Mouse (Mus musculus) ES-E14 (cell line): ENCODE data around the gene 2610301B20Rik. TPM values are rescaled to one million over a fixed set of nuclear protein-coding genes. Genes with fewer than 3 reads are reported as not detected.
"Not testable (repeated sequence)": the region's sequence is repeated elsewhere in the genome, so short reads cannot be mapped to it uniquely, and the experiment has no call there.

Source experiments
- DNase-seq: peaks from one replicate; pipeline ENCODE4 v3.0.0-alpha.2; 2013; ENCODE audit warnings: low read depth, low spot score
- H3K27ac ChIP-seq: 2 replicates; pipeline ENCODE4 v1.5.1; 2012; ENCODE audit warnings: low read depth, mild to moderate bottlenecking, low read length, moderate library complexity, mixed read lengths; ENCODE audit not compliant: poor library complexity, insufficient read depth, severe bottlenecking
- H3K36me3 ChIP-seq: 2 replicates; pipeline ENCODE4 v1.6.1; 2012; ENCODE audit warnings: mild to moderate bottlenecking, low read length, moderate library complexity, mixed read lengths; ENCODE audit not compliant: control insufficient read depth, poor library complexity, insufficient read depth, severe bottlenecking
- H3K4me1 ChIP-seq, 2 experiments: fragments of 150-350 bp in 1 of 2; sonication (generic) in 1 of 2; 2 replicates each; pipeline ENCODE4 v1.6.1; 2012; ENCODE audit warnings: low read length in 2 of 2, mild to moderate bottlenecking in 1 of 2, mixed read lengths in 1 of 2; ENCODE audit not compliant: control insufficient read depth in 2 of 2, insufficient read depth in 2 of 2, poor library complexity in 1 of 2
- H3K4me3 ChIP-seq, 2 experiments: fragments of 150-350 bp in 1 of 2; sonication (generic) in 1 of 2; 2 replicates each; pipeline ENCODE4 v1.5.1; 2012; ENCODE audit warnings: low read length in 2 of 2, low read depth in 1 of 2, mild to moderate bottlenecking in 1 of 2, mixed read lengths in 1 of 2; ENCODE audit not compliant: insufficient read depth in 1 of 2, poor library complexity in 1 of 2, severe bottlenecking in 1 of 2
- H3K9ac ChIP-seq: 2 replicates; pipeline ENCODE4 v1.6.1; 2012; ENCODE audit warnings: low read depth, mild to moderate bottlenecking, low read length, mixed read lengths; ENCODE audit not compliant: poor library complexity, insufficient read depth, severe bottlenecking
- H3K9me3 ChIP-seq: fragments of 150-350 bp; sonication (generic); 2 replicates; pipeline ENCODE4 v1.6.1; 2012; ENCODE audit warnings: low read depth, mild to moderate bottlenecking, low read length; ENCODE audit not compliant: control insufficient read depth, insufficient read depth
- CHD2 ChIP-seq: IDR thresholded peaks from 2 replicates; pipeline ENCODE4 v1.6.1; 2014; ENCODE audit warnings: mild to moderate bottlenecking, low read depth, low read length, inconsistent platforms
- HCFC1 ChIP-seq: IDR thresholded peaks from 2 replicates; pipeline ENCODE4 v1.6.1; 2012; ENCODE audit warnings: low read length, inconsistent platforms, borderline replicate concordance; ENCODE audit not compliant: insufficient read depth
- MAFK ChIP-seq: IDR thresholded peaks from 2 replicates; pipeline ENCODE4 v1.6.1; 2014; ENCODE audit warnings: mild to moderate bottlenecking, low read depth, low read length, inconsistent platforms; ENCODE audit not compliant: insufficient read depth
- ZC3H11A ChIP-seq: IDR thresholded peaks from 2 replicates; pipeline ENCODE4 v1.6.1; 2012; ENCODE audit warnings: low read depth, mild to moderate bottlenecking, inconsistent platforms, low read length, borderline replicate concordance
- ZNF384 ChIP-seq: IDR thresholded peaks from 2 replicates; pipeline ENCODE4 v1.6.1; 2012; ENCODE audit warnings: low read depth, low read length, inconsistent platforms
- in situ Hi-C, 2 experiments: fragments of 600-800 bp; cut with MboI; formaldehyde crosslinking; loops; one replicate each; pipeline ENCODE4 v1.15.1; 2025; ENCODE audit warnings: low sequenced_read_pairs in 2 of 2, inconsistent platforms in 1 of 2; ENCODE audit not compliant: unreplicated experiment in 2 of 2
- total RNA-seq: library from RNA; depleted of rRNA; stranded (reverse); fragments of 300-350 nt; gene quantifications from 2 replicates; pipeline ENCODE4 v1.2.3, GENCODE M21; 2012

2610301B20Rik gene
- total RNA-seq, 1 experiment = 6.1 TPM

GRCm38 (mm10) chr4:10905234-10905801 lies 31.0 kb downstream of the 2610301B20Rik start:
- Histone ChIP-seq H3K9me3 (no peaks in the 10 kb centered on the region), H3K4me1 (no peaks in the 10 kb centered on the region), H3K4me3 (peak overlapping the region; percentile 31 to 33; a peak in 3 of 4 replicates), H3K9ac (no peak overlapping the region), H3K27ac (no peak overlapping the region), H3K36me3 (no peaks in the 10 kb centered on the region)
- TF ChIP-seq ZC3H11A (no peak), HCFC1 (no peak), CHD2 (no peak), ZNF384 (no peak), MAFK (no peak)
- DNase-seq = no peak
- in situ Hi-C loops = loop anchor here in 1 of 2 experiments (25.0 kb wide), 1 partner anchor 257 kb away; the partner anchor contains the start of gene Trp53inp1

- not testable (repeated sequence) for H3K36me3 ChIP-seq, H3K9ac ChIP-seq, H3K9me3 ChIP-seq, H3K27ac ChIP-seq, DNase-seq, H3K4me3 ChIP-seq
- in situ Hi-C loops = loop anchor here (10.0 to 25.0 kb wide), 2 partner anchors 251 to 253 kb away; partner anchors contain the start of gene Trp53inp1 (in 1 of the 2)
- H3K4me1 ChIP-seq = peaks cover 0 to 11% of the 10 kb centered on the region in 2 experiments; a peak in 1 of 4 replicates
Observed at GRCm38 (mm10) chr4:10911417-10911816, 37.1 kb downstream of the 2610301B20Rik start.

- Histone ChIP-seq H3K36me3 (no peaks in the 10 kb centered on the region), H3K9ac (no peak overlapping the region), H3K27ac (no peak overlapping the region), H3K4me3 (no peak overlapping the region), H3K9me3 (no peaks in the 10 kb centered on the region), H3K4me1 (peaks cover 0 to 11% of the 10 kb centered on the region in 2 experiments; a peak in 1 of 4 replicates)
- TF ChIP-seq CHD2 (no peak), ZC3H11A (no peak), MAFK (no peak), ZNF384 (no peak)
- no peak for DNase-seq
- in situ Hi-C loops = loop anchor here (10.0 to 25.0 kb wide), 2 partner anchors 250 to 253 kb away; partner anchors contain the start of gene Trp53inp1 (in 1 of the 2)
Observed at GRCm38 (mm10) chr4:10911909-10912478, 37.7 kb downstream of the 2610301B20Rik start.

- Histone ChIP-seq H3K9me3 (no peaks in the 10 kb centered on the region), H3K4me3 (no peak overlapping the region), H3K27ac (no peak overlapping the region), H3K36me3 (no peaks in the 10 kb centered on the region), H3K9ac (0 out of 2 replicates have a peak overlapping the region, but pooled peaks have one; percentile 5), H3K4me1 (peaks cover 0 to 11% of the 10 kb centered on the region in 2 experiments; a peak in 1 of 4 replicates)
- peak; percentile 97 for DNase-seq
- TF ChIP-seq CHD2 = no peak
- no peak for TF ChIP-seq HCFC1
- TF ChIP-seq ZNF384 = peak; percentile 76
- TF ChIP-seq ZC3H11A = peak; percentile 99
- TF ChIP-seq MAFK = no peak
- in situ Hi-C loops = loop anchor here (10.0 to 25.0 kb wide), 2 partner anchors 250 to 252 kb away; partner anchors contain the start of gene Trp53inp1 (in 1 of the 2)
Observed at GRCm38 (mm10) chr4:10912611-10913301, 38.5 kb downstream of the 2610301B20Rik start.
